Mouse (Mus musculus) central nervous system, embryonic 14 days (tissue): ENCODE results near the gene Slx1b. TPM values are rescaled to one million over a fixed set of nuclear protein-coding genes. Genes with fewer than 3 reads are reported as not detected.

Source experiments
- polyA plus RNA-seq: library from polyadenylated mRNA; depleted of rRNA; stranded (reverse); fragments of >200 nt; gene quantifications from 2 replicates; pipeline ENCODE4 v1.2.3, GENCODE M21; 2012; rRNA removed

Slx1b gene
- 43.9 and 47.4 TPM in 2 replicates for polyA plus RNA-seq

DNA sequence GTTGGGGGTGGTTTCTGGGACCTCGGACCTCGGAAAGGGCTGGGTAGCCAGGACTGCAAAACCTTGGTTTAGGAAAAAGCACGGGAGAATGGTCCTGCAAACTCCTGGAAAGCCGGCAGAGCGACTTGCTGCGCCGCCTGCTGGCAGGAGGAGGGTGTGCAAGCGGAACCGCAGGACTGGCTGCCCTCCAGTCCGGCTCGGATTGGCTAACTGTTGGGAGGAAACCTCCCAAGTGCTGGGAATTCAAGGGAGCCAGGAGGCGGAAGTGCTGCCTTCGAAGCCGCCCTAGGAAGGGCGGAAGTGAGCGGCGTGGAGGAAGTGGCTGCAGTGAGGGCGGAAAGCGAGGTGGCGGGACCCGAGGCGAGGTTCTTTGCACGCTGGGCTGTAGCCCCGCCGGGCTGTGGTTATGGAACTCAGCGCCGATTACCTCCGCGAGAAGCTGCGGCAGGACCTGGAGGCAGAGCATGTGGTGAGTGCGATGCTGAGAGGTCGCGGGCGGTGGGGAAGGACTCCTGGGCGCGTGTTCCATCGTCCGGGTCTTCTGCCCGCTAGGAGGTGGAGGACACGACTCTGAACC lies at the start of gene Slx1b:
TSS of gene Slx1b (minus strand) at position 154 of the 577 bp plus-strand sequence.

DNA sequence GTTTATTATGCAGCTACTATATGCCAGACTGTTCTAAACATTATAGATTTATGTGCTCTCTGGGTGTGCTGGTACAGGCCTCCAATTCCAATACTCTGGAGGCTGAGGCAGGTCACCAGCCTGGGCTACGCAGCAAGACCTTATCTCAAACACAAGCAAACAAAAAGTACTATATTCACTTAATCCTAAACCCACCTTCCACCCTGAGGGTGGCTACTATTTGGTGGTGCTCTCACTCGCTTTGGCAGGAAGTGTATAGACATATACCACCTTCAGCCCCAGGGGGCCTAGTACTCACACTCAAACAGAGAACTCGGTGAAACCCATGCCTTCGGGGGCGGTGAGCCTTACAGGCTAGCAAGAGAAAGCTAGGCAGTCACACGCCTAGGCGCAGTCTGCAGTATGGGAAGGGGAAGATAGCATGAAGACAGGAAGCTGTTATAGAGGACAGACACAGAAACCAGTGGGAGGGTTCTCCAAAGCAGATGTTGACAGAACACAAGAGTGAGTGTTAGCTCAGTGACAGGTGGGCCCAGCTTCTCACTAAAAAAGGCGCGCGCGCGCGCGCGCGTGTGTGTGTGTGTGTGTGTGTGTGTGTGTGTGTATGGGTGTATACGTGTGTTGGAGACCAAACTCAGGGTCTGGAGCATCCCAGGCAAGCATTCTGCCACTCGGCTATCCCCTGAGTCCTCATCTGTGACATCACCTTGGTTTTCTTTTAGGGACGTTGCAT lies 12.0 kb upstream of the Slx1b start, which contains the start of gene Coro1a:
TSS of gene Coro1a (minus strand) at position 346 of the 733 bp plus-strand sequence.

DNA sequence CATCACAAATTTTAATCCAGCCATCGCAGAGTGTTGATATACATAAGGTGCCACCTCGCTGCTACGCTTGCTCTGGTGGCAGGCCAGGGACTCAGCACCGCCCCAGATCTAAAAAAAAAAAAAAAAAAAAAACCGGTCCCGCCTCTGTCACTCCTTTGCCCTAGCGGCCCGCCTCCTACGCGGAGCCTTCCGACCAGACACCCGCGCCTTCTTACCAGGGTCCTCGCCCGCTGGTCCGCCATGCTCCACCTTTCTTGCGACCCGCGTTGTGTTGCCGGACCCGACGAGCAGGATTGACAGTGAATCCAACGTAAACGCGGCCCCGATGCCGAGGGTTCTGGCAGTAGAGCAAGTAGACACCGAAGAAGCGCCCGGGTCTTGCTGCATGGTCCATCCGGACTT lies 373 bp downstream of the Slx1b start, which contains the start of gene Bola2:
TSS of gene Bola2 (plus strand) at position 192 of the 402 bp plus-strand sequence.

GRCm38 (mm10) chr7:126676207-126676606 lies 19.4 kb downstream of the Slx1b start, which contains the start of gene Sult1a1:
Gene Sult1a1 (minus strand): TSS chr7:126676432.

GRCm38 (mm10) chr7:126649231-126650051 lies 46.1 kb downstream of the Slx1b start, which contains the start of gene Sgf29:
Gene Sgf29 (plus strand): TSS chr7:126649309.

Other genes starting within 250 kb of the Slx1b start
- gene Atp2a1, start 232.7 kb downstream of the Slx1b start, polyA plus RNA-seq, result 0.54 and 17.8 TPM in 2 replicates
- 84.3 and 86.1 TPM in 2 replicates for gene Sh2b1, start 220.4 kb downstream of the Slx1b start, polyA plus RNA-seq
- 113 and 115 TPM in 2 replicates for gene Tufm, start 208.4 kb downstream of the Slx1b start, polyA plus RNA-seq
- 171 and 200 TPM in 2 replicates for gene Atxn2l, start 192.3 kb downstream of the Slx1b start, polyA plus RNA-seq
- gene Eif3c, start 129.4 kb downstream of the Slx1b start, polyA plus RNA-seq, result 129 and 135 TPM in 2 replicates
- 0.49 and 0.66 TPM in 2 replicates for gene Apobr, start 110.8 kb downstream of the Slx1b start, polyA plus RNA-seq
- 49.6 and 55.6 TPM in 2 replicates for gene Cln3, start 110.0 kb downstream of the Slx1b start, polyA plus RNA-seq
- 0.11 TPM in 1 of 2 replicates, not detected in the other for gene Il27, start 100.8 kb downstream of the Slx1b start, polyA plus RNA-seq
- gene Nupr1, start 64.9 kb downstream of the Slx1b start, polyA plus RNA-seq, result 7.5 and 10.1 TPM in 2 replicates
- 57.0 and 60.0 TPM in 2 replicates for gene Sgf29, start 46.5 kb downstream of the Slx1b start, polyA plus RNA-seq
- gene Sult1a1, start 19.4 kb downstream of the Slx1b start, polyA plus RNA-seq, result 2.0 and 3.4 TPM in 2 replicates
- 60.3 and 69.1 TPM in 2 replicates for gene Bola2, start 383 bp downstream of the Slx1b start, polyA plus RNA-seq
- gene Coro1a, start 12.0 kb upstream of the Slx1b start, polyA plus RNA-seq, result 87.6 and 91.0 TPM in 2 replicates
- 176 and 184 TPM in 2 replicates for gene Mapk3, start 63.8 kb upstream of the Slx1b start, polyA plus RNA-seq
- 10.8 and 13.6 TPM in 2 replicates for gene Gdpd3, start 70.5 kb upstream of the Slx1b start, polyA plus RNA-seq
- gene Ypel3, start 81.2 kb upstream of the Slx1b start, polyA plus RNA-seq, result 193 and 202 TPM in 2 replicates
- gene Tbx6, start 85.7 kb upstream of the Slx1b start, polyA plus RNA-seq, result 1.8 and 1.9 TPM in 2 replicates
- gene Ppp4c, start 96.7 kb upstream of the Slx1b start, polyA plus RNA-seq, result 212 and 213 TPM in 2 replicates
- gene Fam57b, start 101.9 kb upstream of the Slx1b start, polyA plus RNA-seq, result 145 and 162 TPM in 2 replicates
- not detected in 2 replicates for gene 4930451I11Rik, start 135.9 kb upstream of the Slx1b start, polyA plus RNA-seq
- 9.8 and 10.8 TPM in 2 replicates for gene Doc2a, start 151.6 kb upstream of the Slx1b start, polyA plus RNA-seq
- 94.8 and 104 TPM in 2 replicates for gene Hirip3, start 166.2 kb upstream of the Slx1b start, polyA plus RNA-seq
- gene Ino80e, start 166.6 kb upstream of the Slx1b start, polyA plus RNA-seq, result 82.6 and 86.4 TPM in 2 replicates
- 103 and 114 TPM in 2 replicates for gene Taok2, start 188.9 kb upstream of the Slx1b start, polyA plus RNA-seq
- gene Tmem219, start 227.1 kb upstream of the Slx1b start, polyA plus RNA-seq, result 30.6 and 32.0 TPM in 2 replicates
- gene Kctd13, start 233.1 kb upstream of the Slx1b start, polyA plus RNA-seq, result 88.9 and 93.8 TPM in 2 replicates